Mouse (Mus musculus): Measurements from ENCODE around the gene Wfikkn1. TPM values are rescaled to one million over a fixed set of nuclear protein-coding genes. Genes with fewer than 3 reads are reported as not detected.

Wfikkn1 gene
- polyA plus RNA-seq, 1 experiment from 2014 or later = 0.54 TPM

DNA sequence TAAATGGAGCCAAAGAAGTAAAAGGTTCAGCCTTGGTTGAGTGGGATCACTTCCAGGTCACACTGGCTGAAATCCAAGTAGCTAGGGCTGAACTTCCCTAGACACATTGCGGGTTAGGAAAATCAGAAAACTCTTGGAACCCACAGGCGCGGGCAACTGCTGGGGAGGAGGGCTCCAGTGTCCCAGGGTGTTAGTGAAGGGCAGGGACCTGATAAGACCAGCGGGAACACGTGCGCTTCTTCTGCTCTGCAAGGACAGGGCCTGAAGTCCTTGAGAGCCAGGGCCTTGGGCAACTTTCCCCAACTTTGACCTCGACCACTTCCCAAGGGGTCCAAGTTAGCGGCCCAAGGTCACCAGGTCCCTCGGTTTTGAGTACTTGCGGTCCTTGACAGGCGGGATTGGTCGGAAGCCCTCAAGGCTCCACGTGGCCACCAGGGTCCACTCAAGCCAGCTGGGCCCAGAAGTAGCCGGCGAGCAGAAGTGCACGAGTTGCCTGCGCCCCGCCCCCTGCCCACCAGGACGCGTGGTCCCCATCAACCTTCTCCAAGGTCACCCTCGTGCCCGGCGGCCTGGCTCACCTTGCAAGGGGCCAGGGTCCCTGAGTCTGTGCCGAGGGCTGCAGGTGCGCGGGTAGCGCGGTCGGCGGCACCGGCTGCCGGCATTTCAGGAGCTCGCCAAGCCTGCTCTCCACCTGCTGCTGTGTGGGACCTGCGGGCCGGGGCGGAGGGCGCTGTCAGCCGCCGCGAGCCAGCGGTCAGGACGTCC is 12.6 kb downstream of the Wfikkn1 start:
- no peak for TF ChIP-seq EP300 (IDR thresholded peaks at IDR 0.05; ENCODE audit: low read depth)
- no peak for TF ChIP-seq CTCF (IDR thresholded peaks at IDR 0.05; ENCODE audit: low read depth)
- DNase-seq (peak; percentile 61), ATAC-seq (peak; percentile 64)
- peak overlapping the region; percentile 96 for H3K4me2 ChIP-seq (ENCODE audit: low read depth, low read length)
- H3K4me3 ChIP-seq (ENCODE audit: low read depth, low read length) = peak overlapping the region; percentile 76
- peak overlapping the region; percentile 90 for H3K27ac ChIP-seq (ENCODE audit: low read depth)
- peaks cover 23% of the 10 kb centered on the region for H3K4me1 ChIP-seq (ENCODE audit: insufficient read depth)
- no peaks in the 10 kb centered on the region for H3K9me3 ChIP-seq (ENCODE audit: low read length)
- peaks cover 4% of the 10 kb centered on the region; the same call in 1 of the 2 replicates for H3K36me3 ChIP-seq (replicated peaks; ENCODE audit: insufficient read depth, low read length)
- WGBS (ENCODE audit: insufficient replicate concordance) = under 1% methylated on average over 41 of the region's 42 CpGs
- no peaks in the 10 kb centered on the region for H3K27me3 ChIP-seq (ENCODE audit: insufficient read depth, low read length)
- peak overlapping the region; percentile 83 for H3K9ac ChIP-seq (replicated peaks)

DNA sequence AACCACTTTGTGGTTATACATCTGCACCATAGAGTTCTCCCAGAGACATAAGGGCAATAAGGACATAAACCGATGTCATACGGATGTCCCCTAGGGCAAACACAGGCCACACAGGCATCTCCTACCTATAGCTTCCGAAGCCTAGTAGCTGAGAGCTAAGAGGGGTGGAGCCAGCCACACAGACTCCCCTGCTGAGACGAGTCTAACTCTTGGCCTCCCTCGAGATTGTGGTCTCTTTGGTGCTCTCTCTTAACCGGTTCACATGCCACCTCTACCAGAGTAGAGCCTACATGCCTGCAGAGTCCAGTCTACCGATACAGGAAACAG is 13.2 kb downstream of the Wfikkn1 start:
- 6% methylated on average over 7 of the region's 7 CpGs for WGBS (ENCODE audit: insufficient replicate concordance)
- peaks cover 4% of the 10 kb centered on the region; the same call in 1 of the 2 replicates for H3K36me3 ChIP-seq (replicated peaks; ENCODE audit: insufficient read depth, low read length)
- H3K9ac ChIP-seq (replicated peaks) = peak overlapping the region; percentile 83
- DNase-seq = no peak
- no peaks in the 10 kb centered on the region for H3K27me3 ChIP-seq (ENCODE audit: insufficient read depth, low read length)
- H3K4me2 ChIP-seq (ENCODE audit: low read depth, low read length) = peak overlapping the region; percentile 96
- TF ChIP-seq EP300 (IDR thresholded peaks at IDR 0.05; ENCODE audit: low read depth) (no peak), CTCF (IDR thresholded peaks at IDR 0.05; ENCODE audit: low read depth) (no peak)
- H3K4me3 ChIP-seq (ENCODE audit: low read depth, low read length) = peak overlapping the region; percentile 76
- peak; percentile 17 for ATAC-seq
- H3K27ac ChIP-seq (ENCODE audit: low read depth) = peak overlapping the region; percentile 90
- H3K9me3 ChIP-seq (ENCODE audit: low read length) = no peaks in the 10 kb centered on the region
- H3K4me1 ChIP-seq (ENCODE audit: insufficient read depth) = peaks cover 23% of the 10 kb centered on the region

DNA sequence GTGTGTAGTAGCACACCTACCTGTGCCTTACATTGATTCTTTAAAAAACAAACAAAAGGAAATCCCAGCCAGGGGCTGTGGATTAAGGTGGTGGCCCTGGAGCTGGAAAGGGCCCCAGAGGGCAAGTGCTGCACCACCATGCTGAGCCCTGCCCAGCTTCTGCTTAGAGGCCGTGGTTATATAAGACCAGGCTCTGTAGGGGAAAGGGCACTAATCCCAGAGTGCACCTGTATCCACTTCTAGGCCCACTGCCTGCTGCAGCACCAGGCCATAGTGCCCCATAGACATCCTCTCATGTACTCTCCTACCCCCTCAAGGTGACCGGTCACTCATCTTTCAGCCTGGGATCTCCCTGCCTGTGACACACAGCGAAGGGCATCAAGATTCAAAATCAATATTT is 14.5 kb downstream of the Wfikkn1 start:
- no peak for TF ChIP-seq CTCF (IDR thresholded peaks at IDR 0.05; ENCODE audit: low read depth)
- no peak for TF ChIP-seq EP300 (IDR thresholded peaks at IDR 0.05; ENCODE audit: low read depth)
- DNase-seq = no peak
- Histone ChIP-seq H3K4me3 (ENCODE audit: low read depth, low read length) (no peak overlapping the region), H3K4me1 (ENCODE audit: insufficient read depth) (peaks cover 29% of the 10 kb centered on the region), H3K36me3 (replicated peaks; ENCODE audit: insufficient read depth, low read length) (peaks cover 4% of the 10 kb centered on the region; the same call in 1 of the 2 replicates), H3K9ac (replicated peaks) (no peak overlapping the region), H3K27me3 (ENCODE audit: insufficient read depth, low read length) (no peaks in the 10 kb centered on the region), H3K27ac (ENCODE audit: low read depth) (peak overlapping the region; percentile 26; the same call in 1 of the 2 replicates), H3K9me3 (ENCODE audit: low read length) (no peaks in the 10 kb centered on the region), H3K4me2 (ENCODE audit: low read depth, low read length) (peak overlapping the region; percentile 96)
- ATAC-seq = no peak
- WGBS (ENCODE audit: insufficient replicate concordance) = 83% methylated on average over 3 of the region's 3 CpGs

DNA sequence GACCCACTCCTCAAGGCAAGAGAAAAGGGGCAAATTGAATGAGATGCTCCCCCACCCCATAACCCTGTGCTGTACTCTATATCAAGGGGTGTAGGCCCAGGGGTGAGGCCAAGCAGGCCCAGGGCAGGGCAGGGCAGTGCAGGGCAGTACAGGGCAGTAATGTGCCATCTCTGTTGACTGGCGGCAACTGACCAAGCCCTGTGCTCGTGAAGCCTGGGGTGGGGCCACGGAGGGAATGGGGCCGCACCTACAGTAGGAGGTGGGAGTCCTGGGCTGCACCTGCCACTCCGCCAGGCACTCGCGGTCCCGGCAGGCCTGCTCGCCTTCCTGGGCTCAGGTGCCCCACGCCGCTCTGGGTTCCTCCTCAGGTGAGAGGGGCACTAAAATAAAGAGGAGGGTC is 15.4 kb downstream of the Wfikkn1 start:
- Histone ChIP-seq H3K4me1 (ENCODE audit: insufficient read depth) (peaks cover 35% of the 10 kb centered on the region), H3K9me3 (ENCODE audit: low read length) (no peaks in the 10 kb centered on the region), H3K4me3 (ENCODE audit: low read depth, low read length) (no peak overlapping the region), H3K36me3 (replicated peaks; ENCODE audit: insufficient read depth, low read length) (peaks cover 4% of the 10 kb centered on the region; the same call in 1 of the 2 replicates), H3K4me2 (ENCODE audit: low read depth, low read length) (no peak overlapping the region), H3K27me3 (ENCODE audit: insufficient read depth, low read length) (no peaks in the 10 kb centered on the region), H3K27ac (ENCODE audit: low read depth) (no peak overlapping the region), H3K9ac (replicated peaks) (no peak overlapping the region)
- ATAC-seq (no peak), DNase-seq (no peak)
- TF ChIP-seq CTCF (IDR thresholded peaks at IDR 0.05; ENCODE audit: low read depth) = no peak
- no peak for TF ChIP-seq EP300 (IDR thresholded peaks at IDR 0.05; ENCODE audit: low read depth)
- WGBS (ENCODE audit: insufficient replicate concordance) = 88% methylated on average over 11 of the region's 11 CpGs

DNA sequence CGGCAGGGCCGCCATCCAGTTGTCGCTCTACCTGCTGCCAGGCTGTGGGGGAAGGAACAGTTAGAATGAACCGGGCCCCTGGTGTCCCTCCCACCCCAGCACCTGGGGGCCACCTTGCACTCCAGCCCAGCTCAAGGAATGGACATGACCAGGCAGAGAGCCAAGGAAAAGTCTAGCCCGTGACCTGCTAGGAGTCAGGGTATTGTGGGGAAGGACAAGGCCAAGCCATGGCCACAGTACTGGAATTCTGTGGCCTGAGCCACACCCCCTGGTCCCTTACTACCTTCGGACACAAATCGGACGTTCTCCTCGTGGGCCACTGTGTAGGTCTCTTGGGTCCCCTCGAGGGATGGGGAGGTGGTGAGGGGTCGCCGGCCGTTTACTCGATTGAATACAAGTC is 16.3 kb downstream of the Wfikkn1 start:
- peaks cover 4% of the 10 kb centered on the region; the same call in 1 of the 2 replicates for H3K36me3 ChIP-seq (replicated peaks; ENCODE audit: insufficient read depth, low read length)
- no peak overlapping the region for H3K4me3 ChIP-seq (ENCODE audit: low read depth, low read length)
- WGBS (ENCODE audit: insufficient replicate concordance) = 84% methylated on average over 14 of the region's 14 CpGs
- no peak overlapping the region for H3K27ac ChIP-seq (ENCODE audit: low read depth)
- no peak overlapping the region for H3K9ac ChIP-seq (replicated peaks)
- H3K4me1 ChIP-seq (ENCODE audit: insufficient read depth) = peaks cover 36% of the 10 kb centered on the region
- H3K9me3 ChIP-seq (ENCODE audit: low read length) = no peaks in the 10 kb centered on the region
- DNase-seq (no peak), ATAC-seq (no peak)
- no peak for TF ChIP-seq EP300 (IDR thresholded peaks at IDR 0.05; ENCODE audit: low read depth)
- TF ChIP-seq CTCF (IDR thresholded peaks at IDR 0.05; ENCODE audit: low read depth) = no peak
- no peak overlapping the region for H3K4me2 ChIP-seq (ENCODE audit: low read depth, low read length)
- no peaks in the 10 kb centered on the region for H3K27me3 ChIP-seq (ENCODE audit: insufficient read depth, low read length)

DNA sequence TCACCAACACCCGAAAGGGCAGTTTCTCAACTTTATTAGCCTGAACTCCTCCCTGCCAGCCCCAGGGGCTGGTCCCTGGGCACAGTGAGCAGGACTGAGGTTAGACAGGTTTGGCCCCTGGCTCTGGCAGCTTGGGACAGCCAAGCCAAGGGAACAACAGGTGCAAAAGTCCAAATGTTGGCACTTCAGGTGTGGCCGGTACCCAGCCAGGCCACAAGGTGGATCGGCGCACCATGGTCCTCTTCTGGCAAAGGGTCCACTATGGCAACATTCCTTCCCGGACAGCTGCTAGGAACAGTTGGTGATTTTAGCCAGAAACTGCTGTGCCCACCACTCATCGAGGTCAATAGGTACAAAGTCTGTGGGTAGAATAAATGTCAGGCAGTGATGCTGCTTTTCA is 17.0 kb downstream of the Wfikkn1 start:
- WGBS (ENCODE audit: insufficient replicate concordance) = 87% methylated on average over 6 of the region's 6 CpGs
- no peak overlapping the region for H3K27ac ChIP-seq (ENCODE audit: low read depth)

More for the DNA sequence above, 17.0 kb downstream of the Wfikkn1 start:
- H3K9ac ChIP-seq (replicated peaks) = no peak overlapping the region
- DNase-seq (no peak), ATAC-seq (no peak)
- TF ChIP-seq EP300 (IDR thresholded peaks at IDR 0.05; ENCODE audit: low read depth) = no peak
- peak; percentile 22 for TF ChIP-seq CTCF (IDR thresholded peaks at IDR 0.05; ENCODE audit: low read depth)
- peaks cover 32% of the 10 kb centered on the region for H3K4me1 ChIP-seq (ENCODE audit: insufficient read depth)
- H3K27me3 ChIP-seq (ENCODE audit: insufficient read depth, low read length) = no peaks in the 10 kb centered on the region
- H3K4me3 ChIP-seq (ENCODE audit: low read depth, low read length) = no peak overlapping the region
- H3K9me3 ChIP-seq (ENCODE audit: low read length) = no peaks in the 10 kb centered on the region
- peaks cover 4% of the 10 kb centered on the region; the same call in 1 of the 2 replicates for H3K36me3 ChIP-seq (replicated peaks; ENCODE audit: insufficient read depth, low read length)
- no peak overlapping the region for H3K4me2 ChIP-seq (ENCODE audit: low read depth, low read length)
